Mouse (Mus musculus): ENCODE measurements around the gene B3gat3.
"Not testable (repeated sequence)": the region's sequence is repeated elsewhere in the genome, so short reads cannot be mapped to it uniquely, and the experiment has no call there.

B3gat3 gene

GRCm38 (mm10) chr19:8920073-8920736 lies at the start of gene B3gat3:
TSS of gene B3gat3 (plus strand) at chr19:8920374.
- peak; percentile 85 for DNase-seq (ENCODE audit: low spot score)

- not testable (repeated sequence) for DNase-seq (ENCODE audit: low spot score)
Measured at GRCm38 (mm10) chr19:8870381-8870780, 49.8 kb upstream of the B3gat3 start.

GRCm38 (mm10) chr19:8870838-8871237 lies 49.3 kb upstream of the B3gat3 start:
- no peak for DNase-seq (ENCODE audit: low spot score)

GRCm38 (mm10) chr19:8871267-8872186 lies 48.6 kb upstream of the B3gat3 start, which contains the start of gene Ubxn1:
TSS of gene Ubxn1 (plus strand) at chr19:8871496.
- DNase-seq (ENCODE audit: low spot score), result peak; percentile 93

- DNase-seq (ENCODE audit: low spot score), result no peak
Measured at GRCm38 (mm10) chr19:8872266-8872840, 47.8 kb upstream of the B3gat3 start.

DNA sequence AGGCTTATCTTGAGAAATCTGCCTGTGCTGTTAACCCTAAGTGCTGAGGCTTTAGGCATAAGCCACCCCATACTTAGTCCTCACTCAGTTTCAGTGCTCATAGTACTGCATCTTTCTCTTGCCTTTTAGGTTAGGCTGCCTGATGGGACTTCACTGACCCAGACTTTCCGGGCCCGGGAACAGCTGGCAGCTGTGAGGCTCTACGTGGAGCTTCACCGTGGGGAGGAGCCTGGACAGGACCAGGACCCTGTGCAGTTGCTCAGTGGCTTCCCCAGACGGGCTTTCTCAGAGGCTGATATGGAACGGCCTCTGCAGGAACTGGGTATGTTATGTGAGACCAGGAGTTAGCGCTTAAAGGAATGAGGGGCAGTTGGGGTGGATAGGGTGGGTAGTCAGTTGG lies 45.1 kb upstream of the B3gat3 start:
- no peak for DNase-seq (ENCODE audit: low spot score)

DNA sequence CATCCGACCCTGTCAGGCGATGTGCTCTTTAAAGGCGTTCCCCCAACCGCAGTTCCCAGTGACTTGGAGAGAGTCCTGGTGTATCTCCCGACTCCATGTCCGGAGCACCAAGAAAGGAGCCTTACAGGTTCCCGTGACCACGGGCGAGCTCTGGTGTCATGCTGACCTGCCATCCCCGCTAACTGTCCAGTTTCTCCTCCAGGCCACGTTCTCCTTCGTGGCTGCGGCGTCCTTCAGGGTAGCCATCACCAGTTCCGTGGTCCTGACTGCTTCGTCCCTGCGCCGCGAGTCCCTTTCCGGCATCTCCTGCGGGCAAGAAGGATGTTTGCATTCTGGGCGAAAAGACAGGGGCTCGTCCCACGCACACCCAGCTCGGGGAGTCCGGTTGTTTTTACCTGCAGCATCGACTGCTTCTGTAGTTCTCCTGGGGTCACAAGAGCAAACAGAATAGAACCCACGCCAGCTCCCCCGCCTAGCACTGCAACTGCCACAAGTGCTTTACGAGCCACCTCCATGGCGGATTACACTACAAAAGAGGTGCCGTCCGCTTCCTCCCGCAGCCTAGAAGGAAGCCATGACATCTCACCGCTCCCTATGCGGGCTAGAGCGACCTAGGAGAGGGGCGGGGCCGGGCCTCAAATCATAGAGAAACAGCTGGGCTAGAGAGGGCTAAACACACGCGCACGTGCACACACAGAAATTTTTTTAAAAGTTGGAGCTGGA lies 39.7 kb upstream of the B3gat3 start, which contains the start of gene Uqcc3:
Uqcc3 (minus strand) TSS at position 613 of the 723 bp plus-strand sequence.
- peak; percentile 78 for DNase-seq (ENCODE audit: low spot score)

DNA sequence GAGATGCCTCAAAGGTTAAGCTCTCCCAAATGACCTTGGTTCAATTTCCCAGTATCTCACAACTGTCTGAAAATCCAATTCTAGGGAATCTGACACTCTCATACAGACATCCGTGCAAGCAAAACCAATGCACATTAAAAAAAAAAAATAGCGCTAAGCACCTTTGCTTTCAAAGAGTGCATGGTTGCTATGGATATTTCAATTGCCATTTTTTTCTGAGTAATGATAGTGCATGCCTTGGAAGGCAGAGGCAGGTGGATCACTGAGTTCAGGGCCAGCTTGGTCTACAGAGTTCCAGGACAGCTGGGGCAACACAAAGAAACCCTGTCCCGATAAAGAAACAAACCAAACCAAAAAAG lies 39.2 kb upstream of the B3gat3 start:
- no peak for DNase-seq (ENCODE audit: low spot score)

GRCm38 (mm10) chr19:8883616-8884015 lies 36.6 kb upstream of the B3gat3 start, which contains the start of the genes Lbhd1 and Gm49403:
TSS of gene Lbhd1 (plus strand) at chr19:8883732.
TSS of gene Gm49403 (plus strand) at chr19:8883930.
- no peak for DNase-seq (ENCODE audit: low spot score)

GRCm38 (mm10) chr19:8886916-8887584 lies 33.1 kb upstream of the B3gat3 start:
- no peak for DNase-seq (ENCODE audit: low spot score)

GRCm38 (mm10) chr19:8887585-8888463 lies 32.4 kb upstream of the B3gat3 start:
- DNase-seq (ENCODE audit: low spot score), result no peak

GRCm38 (mm10) chr19:8888511-8889385 lies 31.4 kb upstream of the B3gat3 start, which contains the start of the genes 1810009A15Rik and Gm49416:
TSS of gene 1810009A15Rik (plus strand) at chr19:8888853.
TSS of gene Gm49416 (plus strand) at chr19:8888926.
- DNase-seq (ENCODE audit: low spot score), result peak; percentile 92

GRCm38 (mm10) chr19:8892829-8893766 lies 27.1 kb upstream of the B3gat3 start, which contains the start of gene Ints5:
TSS of gene Ints5 (plus strand) at chr19:8893005.
- peak; percentile 76 for DNase-seq (ENCODE audit: low spot score)

DNA sequence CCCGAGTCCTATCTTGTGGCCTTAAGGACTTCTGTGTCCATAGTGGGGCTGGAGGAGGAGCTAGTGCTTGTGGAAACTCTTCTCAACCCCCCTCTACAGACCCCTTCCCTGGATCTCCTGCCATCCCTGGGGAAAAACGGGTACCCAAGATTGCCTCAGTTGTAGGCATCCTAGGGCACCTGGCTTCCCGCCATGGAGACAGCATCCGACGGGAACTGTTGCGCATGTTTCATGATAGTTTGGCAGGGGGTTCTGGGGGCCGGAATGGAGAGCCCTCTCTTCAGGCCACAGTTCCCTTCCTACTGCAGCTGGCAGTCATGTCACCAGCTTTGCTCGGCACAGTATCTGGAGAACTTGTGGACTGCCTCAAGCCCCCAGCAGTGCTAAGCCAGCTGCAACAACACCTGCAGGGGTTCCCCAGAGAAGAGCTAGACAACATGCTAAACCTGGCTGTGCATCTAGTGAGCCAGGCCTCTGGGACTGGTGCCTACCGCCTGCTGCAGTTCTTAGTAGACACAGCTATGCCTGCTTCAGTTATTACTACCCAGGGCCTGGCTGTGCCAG lies 24.7 kb upstream of the B3gat3 start:
- DNase-seq (ENCODE audit: low spot score), result no peak

DNA sequence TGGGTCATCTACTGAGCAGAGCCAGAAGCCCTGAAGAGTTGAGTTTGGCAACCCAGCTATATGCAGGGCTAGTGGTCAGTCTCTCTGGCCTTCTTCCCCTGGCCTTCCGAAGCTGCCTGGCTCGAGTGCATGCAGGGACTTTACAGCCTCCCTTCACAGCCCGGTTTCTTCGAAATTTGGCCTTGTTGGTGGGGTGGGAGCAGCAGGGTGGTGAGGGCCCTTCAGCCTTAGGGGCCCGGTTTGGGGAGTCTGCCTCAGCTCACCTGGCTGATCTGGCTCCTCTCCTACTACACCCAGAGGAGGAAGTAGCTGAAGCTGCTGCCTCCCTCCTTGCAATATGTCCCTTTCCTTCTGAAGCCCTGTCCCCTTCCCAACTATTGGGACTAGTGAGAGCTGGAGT lies 23.9 kb upstream of the B3gat3 start:
- not testable (repeated sequence) for DNase-seq (ENCODE audit: low spot score)

DNA sequence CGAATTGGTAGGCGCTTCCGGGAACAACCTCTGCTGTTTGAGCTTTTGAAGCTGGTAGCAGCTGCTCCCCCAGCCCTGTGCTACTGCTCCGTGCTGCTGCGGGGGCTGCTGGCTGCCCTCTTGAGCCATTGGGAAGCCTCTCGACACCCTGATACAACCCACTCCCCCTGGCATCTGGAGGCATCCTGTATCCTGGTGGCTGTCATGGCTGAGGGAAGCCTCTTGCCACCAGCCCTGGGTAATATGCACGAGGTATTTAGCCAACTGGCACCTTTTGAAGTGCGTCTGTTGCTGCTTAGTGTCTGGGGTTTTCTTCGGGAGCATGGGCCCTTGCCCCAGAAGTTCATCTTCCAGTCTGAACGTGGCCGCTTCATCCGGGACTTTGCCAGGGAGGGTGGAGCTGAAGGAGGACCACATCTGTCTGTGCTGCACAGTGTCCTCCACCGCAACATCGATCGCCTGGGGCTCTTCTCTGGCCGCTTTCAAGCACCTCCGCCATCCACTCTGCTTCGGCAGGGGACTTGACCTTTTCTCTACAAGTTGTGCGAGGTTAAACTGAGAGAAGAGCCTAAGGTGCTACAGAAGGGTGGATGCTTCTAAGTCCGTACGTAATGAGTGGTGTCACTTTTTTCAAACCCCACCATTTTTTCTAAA lies 22.8 kb upstream of the B3gat3 start:
- not testable (repeated sequence) for DNase-seq (ENCODE audit: low spot score)
